Mouse (Mus musculus) ES-Bruce4 (cell line): ENCODE results near the gene Gm5148.

ENCODE experiments used
- CTCF ChIP-seq: IDR thresholded peaks from one replicate; pipeline ENCODE4 v1.8.1; 2011; ENCODE audit warnings: low read depth, low read length
- POLR2A ChIP-seq: IDR thresholded peaks from one replicate; pipeline ENCODE4 v1.8.1; 2011; ENCODE audit warnings: low read length; ENCODE audit not compliant: insufficient read depth

DNA sequence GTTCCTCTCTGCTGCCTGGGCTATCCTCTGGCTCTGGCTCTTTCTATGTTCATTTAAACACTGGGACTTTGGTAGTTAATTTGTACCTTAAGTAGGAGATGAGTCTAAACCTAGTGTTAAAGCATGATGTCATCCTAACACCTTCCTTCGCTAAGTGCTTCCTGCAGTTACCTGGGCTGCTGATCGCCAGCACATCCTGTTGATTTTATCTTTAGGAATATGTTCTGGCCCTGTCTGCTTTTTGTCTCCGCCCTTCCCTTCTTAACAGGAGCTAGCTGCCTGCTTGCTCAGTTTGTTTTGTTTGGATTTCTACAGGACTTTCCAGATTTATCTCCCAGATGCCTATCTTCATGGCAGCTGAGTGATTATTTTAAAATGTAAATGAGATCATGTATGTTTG lies 28.9 kb upstream of the Gm5148 start:
- TF ChIP-seq POLR2A (no peak), CTCF (no peak)
